Mouse (Mus musculus) embryonic facial prominence, embryonic 12.5 days (tissue): ENCODE results near the gene Dnase1l3. TPM values are rescaled to one million over a fixed set of nuclear protein-coding genes. Genes with fewer than 3 reads are reported as not detected.

Experiments
- ATAC-seq: fragments of 200-750 bp; cut with Nextera tagmentation; 2 replicates; pipeline ENCODE4 v1.8.0; 2017; ENCODE audit not compliant: insufficient number of reproducible peaks, insufficient read depth, low FRiP score, low TSS enrichment
- H3K27ac ChIP-seq: fragments of 300-500 bp; sonication (generic); 2 replicates; pipeline ENCODE4 v1.5.1; 2016; ENCODE audit warnings: mild to moderate bottlenecking
- H3K27me3 ChIP-seq: fragments of 300-500 bp; sonication (generic); 2 replicates; pipeline ENCODE4 v1.6.1; 2016; ENCODE audit warnings: mild to moderate bottlenecking, moderate library complexity
- H3K36me3 ChIP-seq: fragments of 300-500 bp; sonication (generic); 2 replicates; pipeline ENCODE4 v1.6.1; 2016; ENCODE audit warnings: mild to moderate bottlenecking
- H3K4me1 ChIP-seq: fragments of 300-500 bp; sonication (generic); 2 replicates; pipeline ENCODE4 v1.6.1; 2016
- H3K4me2 ChIP-seq: fragments of 300-500 bp; sonication (generic); replicated peaks from 2 replicates; pipeline ENCODE4 v1.6.1; 2016; ENCODE audit warnings: mild to moderate bottlenecking, moderate library complexity
- H3K4me3 ChIP-seq: fragments of 300-500 bp; sonication (generic); 2 replicates; pipeline ENCODE4 v1.5.1; 2016; ENCODE audit warnings: mild to moderate bottlenecking
- H3K9ac ChIP-seq: fragments of 300-500 bp; sonication (generic); 2 replicates; pipeline ENCODE4 v1.6.1; 2016; ENCODE audit warnings: mild to moderate bottlenecking, moderate library complexity
- H3K9me3 ChIP-seq: fragments of 300-500 bp; sonication (generic); 2 replicates; pipeline ENCODE4 v1.6.1; 2016; ENCODE audit warnings: mild to moderate bottlenecking, moderate library complexity
- WGBS: fragments of 180-500 bp; shearing (Covaris S2); methylation state at CpG from one replicate; pipeline ENCODE4 v1.1.7; 2016; 5-methylcytosine and 5-hydroxymethylcytosine counted together
- polyA plus RNA-seq: library from polyadenylated mRNA; unstranded; fragments of >200 nt; fragmentation: Nextera tagmentation; extraction: Ambion mirVana; gene quantifications from 2 replicates; pipeline ENCODE4 v1.2.1, GENCODE M21; 2016

Gene Dnase1l3
- polyA plus RNA-seq, 1 experiment from 2014 or later = 0.09 TPM

GRCm38 (mm10) chr14:7974643-7975042, 19.7 kb downstream of the Dnase1l3 start:
- no peak for ATAC-seq
- Histone ChIP-seq H3K9ac (no peak overlapping the region), H3K4me3 (no peak overlapping the region), H3K27me3 (no peaks in the 10 kb centered on the region), H3K4me2 (no peak overlapping the region), H3K9me3 (no peaks in the 10 kb centered on the region), H3K4me1 (no peaks in the 10 kb centered on the region), H3K36me3 (no peaks in the 10 kb centered on the region), H3K27ac (no peak overlapping the region)
- 84% methylated on average over 1 of the region's 1 CpGs for WGBS

GRCm38 (mm10) chr14:7971889-7972493, 22.4 kb downstream of the Dnase1l3 start:
- Histone ChIP-seq H3K9me3 (no peaks in the 10 kb centered on the region), H3K4me3 (no peak overlapping the region), H3K9ac (no peak overlapping the region), H3K4me2 (no peak overlapping the region), H3K36me3 (no peaks in the 10 kb centered on the region), H3K27me3 (no peaks in the 10 kb centered on the region), H3K27ac (no peak overlapping the region), H3K4me1 (no peaks in the 10 kb centered on the region)
- no peak for ATAC-seq
- 68% methylated on average over 10 of the region's 10 CpGs for WGBS

- Histone ChIP-seq H3K36me3 (no peaks in the 10 kb centered on the region), H3K4me3 (no peak overlapping the region), H3K9me3 (no peaks in the 10 kb centered on the region), H3K27ac (no peak overlapping the region), H3K27me3 (no peaks in the 10 kb centered on the region), H3K9ac (no peak overlapping the region), H3K4me1 (no peaks in the 10 kb centered on the region), H3K4me2 (no peak overlapping the region)
- WGBS = 49% methylated on average over 11 of the region's 11 CpGs
- no peak for ATAC-seq
Observed at GRCm38 (mm10) chr14:7964219-7964889, 30.0 kb downstream of the Dnase1l3 start.

- Histone ChIP-seq H3K27me3 (no peaks in the 10 kb centered on the region), H3K4me1 (no peaks in the 10 kb centered on the region), H3K4me2 (no peak overlapping the region), H3K9ac (no peak overlapping the region), H3K36me3 (no peaks in the 10 kb centered on the region), H3K4me3 (no peak overlapping the region), H3K9me3 (no peaks in the 10 kb centered on the region), H3K27ac (no peak overlapping the region)
- ATAC-seq = no peak
- 56% methylated on average over 7 of the region's 7 CpGs for WGBS
Observed at GRCm38 (mm10) chr14:7963160-7963559, 31.2 kb downstream of the Dnase1l3 start.

- Histone ChIP-seq H3K4me2 (no peak overlapping the region), H3K4me3 (no peak overlapping the region)
- WGBS = 78% methylated on average over 2 of the region's 2 CpGs
Observed at GRCm38 (mm10) chr14:7962626-7963025, 31.7 kb downstream of the Dnase1l3 start.

GRCm38 (mm10) chr14:7961714-7962113, 32.7 kb downstream of the Dnase1l3 start:
- 67% methylated on average over 5 of the region's 5 CpGs for WGBS
- no peaks in the 10 kb centered on the region for H3K9me3 ChIP-seq
- no peak for ATAC-seq

More at GRCm38 (mm10) chr14:7962626-7963025, 31.7 kb downstream of the Dnase1l3 start:
- H3K9ac ChIP-seq = no peak overlapping the region
- H3K9me3 ChIP-seq = no peaks in the 10 kb centered on the region
- H3K27ac ChIP-seq = no peak overlapping the region
- H3K4me1 ChIP-seq = no peaks in the 10 kb centered on the region
- no peaks in the 10 kb centered on the region for H3K27me3 ChIP-seq
- no peaks in the 10 kb centered on the region for H3K36me3 ChIP-seq
- ATAC-seq = no peak

GRCm38 (mm10) chr14:7960616-7961015, 33.8 kb downstream of the Dnase1l3 start:
- no peak overlapping the region for H3K4me2 ChIP-seq
- no peaks in the 10 kb centered on the region for H3K4me1 ChIP-seq
- WGBS = 44% methylated on average over 11 of the region's 11 CpGs
- no peak for ATAC-seq
- no peak overlapping the region for H3K27ac ChIP-seq
- no peaks in the 10 kb centered on the region for H3K36me3 ChIP-seq
- no peaks in the 10 kb centered on the region for H3K27me3 ChIP-seq
- no peak overlapping the region for H3K4me3 ChIP-seq
- H3K9ac ChIP-seq = no peak overlapping the region
- no peaks in the 10 kb centered on the region for H3K9me3 ChIP-seq

More at GRCm38 (mm10) chr14:7961714-7962113, 32.7 kb downstream of the Dnase1l3 start:
- Histone ChIP-seq H3K27ac (no peak overlapping the region), H3K36me3 (no peaks in the 10 kb centered on the region), H3K4me2 (no peak overlapping the region), H3K27me3 (no peaks in the 10 kb centered on the region), H3K4me3 (no peak overlapping the region), H3K9ac (no peak overlapping the region), H3K4me1 (no peaks in the 10 kb centered on the region)

- Histone ChIP-seq H3K4me2 (no peak within 1 kb of the TSS), H3K27ac (no peak within 1 kb of the TSS), H3K4me3 (no peak within 1 kb of the TSS), H3K27me3 (no peaks in the 10 kb centered on the region), H3K9ac (no peak within 1 kb of the TSS), H3K9me3 (no peaks in the 10 kb centered on the region), H3K36me3 (no peaks in the 10 kb centered on the region), H3K4me1 (peaks cover 13% of the 10 kb centered on the region)
- no peak for ATAC-seq
- WGBS = 51% methylated on average over 9 of the region's 9 CpGs
Observed at GRCm38 (mm10) chr14:7957049-7957448, 37.3 kb downstream of the Dnase1l3 start, which contains the start of gene Gm45521. Gene Gm45521, plus strand, starts transcription at chr14:7957288.

- H3K4me3 ChIP-seq = no peak overlapping the region
- no peak overlapping the region for H3K4me2 ChIP-seq
- H3K36me3 ChIP-seq = peaks cover 3% of the 10 kb centered on the region; the same call in 1 of the 2 replicates
- ATAC-seq = no peak
- no peaks in the 10 kb centered on the region for H3K9me3 ChIP-seq
- no peaks in the 10 kb centered on the region for H3K27me3 ChIP-seq
- H3K27ac ChIP-seq = no peak overlapping the region
- no peak overlapping the region for H3K9ac ChIP-seq
- peaks cover 13% of the 10 kb centered on the region for H3K4me1 ChIP-seq
- WGBS = 73% methylated on average over 10 of the region's 10 CpGs
Observed at GRCm38 (mm10) chr14:7956427-7956826, 37.9 kb downstream of the Dnase1l3 start.

GRCm38 (mm10) chr14:7954071-7954471, 40.3 kb downstream of the Dnase1l3 start:
- H3K9me3 ChIP-seq = no peaks in the 10 kb centered on the region
- WGBS = 57% methylated on average over 6 of the region's 6 CpGs
- ATAC-seq = no peak
- H3K27ac ChIP-seq = no peak overlapping the region
- no peaks in the 10 kb centered on the region for H3K27me3 ChIP-seq
- H3K36me3 ChIP-seq = peaks cover 24% of the 10 kb centered on the region
- H3K9ac ChIP-seq = no peak overlapping the region
- peaks cover 13% of the 10 kb centered on the region for H3K4me1 ChIP-seq
- no peak overlapping the region for H3K4me3 ChIP-seq
- no peak overlapping the region for H3K4me2 ChIP-seq

- H3K27ac ChIP-seq = no peak overlapping the region
- no peaks in the 10 kb centered on the region for H3K27me3 ChIP-seq
- H3K4me3 ChIP-seq = no peak overlapping the region
- ATAC-seq = peak; percentile 13; the same call in 1 of the 2 replicates
- 26% methylated on average over 12 of the region's 12 CpGs for WGBS
- no peak overlapping the region for H3K4me2 ChIP-seq
- no peak overlapping the region for H3K9ac ChIP-seq
- peaks cover 36% of the 10 kb centered on the region for H3K36me3 ChIP-seq
- H3K9me3 ChIP-seq = no peaks in the 10 kb centered on the region
- peaks cover 13% of the 10 kb centered on the region for H3K4me1 ChIP-seq
Observed at GRCm38 (mm10) chr14:7952610-7953254, 41.6 kb downstream of the Dnase1l3 start.

GRCm38 (mm10) chr14:7951234-7951633, 43.1 kb downstream of the Dnase1l3 start:
- 93% methylated on average over 9 of the region's 9 CpGs for WGBS
- H3K9ac ChIP-seq = no peak overlapping the region
- H3K27ac ChIP-seq = no peak overlapping the region
- no peak for ATAC-seq
- no peak overlapping the region for H3K4me3 ChIP-seq
- H3K4me1 ChIP-seq = peaks cover 13% of the 10 kb centered on the region
- H3K4me2 ChIP-seq = no peak overlapping the region
- no peaks in the 10 kb centered on the region for H3K27me3 ChIP-seq
- no peaks in the 10 kb centered on the region for H3K9me3 ChIP-seq
- H3K36me3 ChIP-seq = peaks cover 37% of the 10 kb centered on the region
